9 mouse cellular contexts compared by ENCODE assay signal in the genomic region with DNA sequence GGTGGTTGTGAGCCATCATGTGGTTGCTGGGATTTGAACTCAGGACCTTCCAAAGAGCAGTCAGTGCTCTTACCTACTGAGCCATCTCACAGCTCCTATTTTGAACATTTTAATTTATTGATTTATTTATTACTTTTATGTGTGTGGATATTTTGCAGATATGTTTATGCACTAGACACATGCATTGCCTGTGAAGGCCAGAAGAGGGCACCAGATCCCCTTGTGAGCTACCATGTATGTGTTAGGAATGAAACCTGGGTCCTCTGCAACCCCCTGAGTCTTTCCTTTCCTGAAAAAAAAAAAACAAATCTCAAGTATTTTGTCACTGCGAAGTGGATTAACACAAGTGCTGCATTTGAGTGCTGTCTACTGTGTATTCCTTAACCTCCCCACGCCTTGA. TPM values are rescaled to one million over a fixed set of nuclear protein-coding genes. Genes with fewer than 3 reads are reported as not detected.
A peak's percentile ranks its signal among the peaks of the same experiment; 100 is the strongest.
DNase-seq lines count a peak whose midpoint lies in the region; ATAC-seq and TF ChIP-seq lines count a peak whose summit lies in the region.
"Had no signal": no experiment of that assay in that cellular context is flagged by ENCODE, and none has a peak within 500 bp of the region (broad histone marks: within the 10 kb centered on the region; RNA-seq: fewer than 3 reads in every experiment).

No protein-coding gene starts in this region.

- DNase-seq in hindbrain, embryonic 14.5 days (ENCODE audit: low spot score) = peak; percentile 30
- DNase-seq in MN1 (ENCODE audit: low spot score) = peak; percentile 12
- peak; percentile 29 to 56 for DNase-seq in cerebellum, adult 18-20 months
- DNase-seq in gastrocnemius, postnatal 36 days = peak; percentile 17 to 19
- peak; percentile 31 to 47 for DNase-seq in left cerebral cortex, adult 2 months (ENCODE audit: extremely low spot score in 1 of 2, low spot score in 2 of 2)
- peak; percentile 3 to 5 for DNase-seq in natural killer cell, adult 2 months (ENCODE audit: low spot score in 2 of 2)

- no peaks in the 10 kb centered on the region for H3K27me3 ChIP-seq in hindbrain, embryonic 14.5 days (ENCODE audit: control insufficient read depth, insufficient read depth, low read length)
- H3K27me3 ChIP-seq in hindbrain, embryonic 12.5 days = no peaks in the 10 kb centered on the region
- H3K27me3 ChIP-seq: embryonic facial prominence, embryonic 13.5 days had no signal

- no peak overlapping the region for H3K9ac ChIP-seq in hindbrain, embryonic 14.5 days
- no peak overlapping the region for H3K9ac ChIP-seq in hindbrain, embryonic 12.5 days
- H3K9ac ChIP-seq: embryonic facial prominence, embryonic 13.5 days had no signal

- no peaks in the 10 kb centered on the region for H3K4me1 ChIP-seq in hindbrain, embryonic 14.5 days (replicated peaks; ENCODE audit: control insufficient read depth, insufficient read depth, low read length)
- H3K4me1 ChIP-seq in hindbrain, embryonic 12.5 days = no peaks in the 10 kb centered on the region
- H3K4me1 ChIP-seq: embryonic facial prominence, embryonic 13.5 days had no signal

- no peaks in the 10 kb centered on the region for H3K9me3 ChIP-seq in hindbrain, embryonic 14.5 days (ENCODE audit: control insufficient read depth, low read length)
- H3K9me3 ChIP-seq in hindbrain, embryonic 12.5 days (replicated peaks) = no peaks in the 10 kb centered on the region
- H3K9me3 ChIP-seq: embryonic facial prominence, embryonic 13.5 days had no signal

- H3K36me3 ChIP-seq in hindbrain, embryonic 14.5 days (replicated peaks; ENCODE audit: control insufficient read depth, insufficient read depth) = no peaks in the 10 kb centered on the region
- no peaks in the 10 kb centered on the region for H3K36me3 ChIP-seq in hindbrain, embryonic 12.5 days
- H3K36me3 ChIP-seq: embryonic facial prominence, embryonic 13.5 days had no signal

- ATAC-seq in hindbrain, embryonic 14.5 days (ENCODE audit: low FRiP score) = no peak
- ATAC-seq in hindbrain, embryonic 12.5 days (ENCODE audit: low FRiP score) = no peak
- ATAC-seq in activated CD4-positive, CD25-positive, alpha-beta regulatory T cell, adult 4 months = no peak

- 45% methylated on average over 2 of the region's 2 CpGs for WGBS in hindbrain, embryonic 14.5 days
- 31% methylated on average over 2 of the region's 2 CpGs for WGBS in hindbrain, embryonic 12.5 days

- TF ChIP-seq CTCF in left cerebral cortex, adult 2 months (IDR thresholded peaks at IDR 0.05) = peak; percentile 73

- H3K4me2 ChIP-seq in hindbrain, embryonic 14.5 days (replicated peaks) = no peak overlapping the region
- no peak overlapping the region for H3K4me2 ChIP-seq in hindbrain, embryonic 12.5 days (replicated peaks)
- H3K4me2 ChIP-seq: embryonic facial prominence, embryonic 13.5 days had no signal

- no peak overlapping the region for H3K27ac ChIP-seq in hindbrain, embryonic 14.5 days
- H3K27ac ChIP-seq in hindbrain, embryonic 12.5 days = no peak overlapping the region
- no peak overlapping the region for H3K27ac ChIP-seq in left cerebral cortex, adult 2 months
- H3K27ac ChIP-seq: embryonic facial prominence, embryonic 13.5 days had no signal

- intact Hi-C loops in gastrocnemius, postnatal 36 days (cut with DNase I) = loop anchor here (2.0 to 5.0 kb wide), 2 partner anchors 126 to 166 kb away; no protein-coding TSS in a partner anchor
- intact Hi-C loops in left cerebral cortex, adult 2 months (cut with DNase I) = loop anchor here (1.0 to 5.0 kb wide), 3 partner anchors 102 to 167 kb away; a partner anchor contains a TSS

- H3K4me3 ChIP-seq in hindbrain, embryonic 14.5 days (replicated peaks; ENCODE audit: low read length) = no peak overlapping the region
- H3K4me3 ChIP-seq in hindbrain, embryonic 12.5 days = no peak overlapping the region
- H3K4me3 ChIP-seq in left cerebral cortex, adult 2 months = no peak overlapping the region
- H3K4me3 ChIP-seq: embryonic facial prominence, embryonic 13.5 days had no signal

RNA-seq across cellular contexts. Expression of a gene that starts 30.9 kb away (rescaled TPM):
- 265 and 341 TPM in 2 replicates for polyA plus RNA-seq in hindbrain, embryonic 14.5 days (2014; fragmentation: Nextera tagmentation; extraction: Ambion mirVana)
- 69.7 and 73.9 TPM in 2 replicates for polyA plus RNA-seq in hindbrain, embryonic 12.5 days (2016; fragmentation: Nextera tagmentation; extraction: Ambion mirVana)
- not detected for total RNA-seq in gastrocnemius, postnatal 36 days (2021)
- 10 to 100 TPM; 55.3 to 72.1 TPM for total RNA-seq in left cerebral cortex, adult 2 months (2021)
- under 1 TPM in 1 of 2 experiments, not detected in 1; 0.23 TPM for polyA plus RNA-seq in activated CD4-positive, CD25-positive, alpha-beta regulatory T cell, adult 4 months (2017; shearing (Covaris generic))

Comparison
In these comparisons a context has a peak if more than half of its experiments do, and no peak if none do; other contexts are left out.
1. RNA of a gene that starts 30.9 kb away (polyA plus RNA-seq): 265 to 341 TPM in hindbrain, embryonic 14.5 days and 69.7 to 73.9 TPM in hindbrain, embryonic 12.5 days; 0.23 TPM in activated CD4-positive, CD25-positive, alpha-beta regulatory T cell, adult 4 months; every median in the first group is over 10 times any median in the second.
2. Peak in every context shown above with its lines, with median percentiles within 50 percentile points of each other: DNase-seq.